Mouse (Mus musculus) MEL (cell line): ENCODE measurements around the gene Pgpep1l.

Source experiments
- CTCF ChIP-seq, 3 experiments: IDR thresholded peaks in 2 of 3; conservative IDR thresholded peaks in 1 of 3; 2 replicates each; pipeline ENCODE4 v1.5.1; 2011 to 2012; ENCODE audit warnings: low read length in 3 of 3, low read depth in 2 of 3, mild to moderate bottlenecking in 2 of 3, improper control_type of control experiment in 1 of 3, inconsistent platforms in 1 of 3, mixed read lengths in 1 of 3, moderate library complexity in 1 of 3; ENCODE audit not compliant: control insufficient read depth in 1 of 3, insufficient read depth in 1 of 3, poor library complexity in 1 of 3, severe bottlenecking in 1 of 3
- EP300 ChIP-seq, 2 experiments: IDR thresholded peaks; 2 replicates each; pipeline ENCODE4 v1.6.1; 2011; ENCODE audit warnings: improper control_type of control experiment in 2 of 2, low read length in 2 of 2, low read depth in 1 of 2, mild to moderate bottlenecking in 1 of 2
- GABPA ChIP-seq: IDR thresholded peaks from 2 replicates; pipeline ENCODE4 v1.6.1; 2012; ENCODE audit warnings: low read depth, mild to moderate bottlenecking, inconsistent platforms, low read length, improper control_type of control experiment, moderate library complexity
- GATA1 ChIP-seq: IDR thresholded peaks from 2 replicates; pipeline ENCODE4 v1.6.1; 2011; ENCODE audit warnings: low read depth, low read length, improper control_type of control experiment
- HCFC1 ChIP-seq: IDR thresholded peaks from 2 replicates; pipeline ENCODE4 v1.6.1; 2012; ENCODE audit warnings: low read depth, mild to moderate bottlenecking, inconsistent platforms, low read length, improper control_type of control experiment, moderate library complexity
- MEF2A ChIP-seq: IDR thresholded peaks from 2 replicates; pipeline ENCODE4 v1.6.1; 2014; ENCODE audit warnings: low read depth, mild to moderate bottlenecking, inconsistent platforms, low read length, improper control_type of control experiment; ENCODE audit not compliant: poor library complexity, insufficient replicate concordance, severe bottlenecking; ENCODE audit errors: extremely low read depth
- MYB ChIP-seq: IDR thresholded peaks from 2 replicates; pipeline ENCODE4 v1.6.1; 2011; ENCODE audit warnings: mild to moderate bottlenecking, low read depth, low read length, improper control_type of control experiment
- POLR2A ChIP-seq, 2 experiments: IDR thresholded peaks; 2 replicates each; pipeline ENCODE4 v1.6.1; 2011 to 2012; ENCODE audit warnings: low read length in 2 of 2, mild to moderate bottlenecking in 2 of 2, control low read depth in 1 of 2, improper control_type of control experiment in 1 of 2, low read depth in 1 of 2, moderate library complexity in 1 of 2; ENCODE audit not compliant: control insufficient read depth in 1 of 2, insufficient read depth in 1 of 2, poor library complexity in 1 of 2
- TBP ChIP-seq: IDR thresholded peaks from 2 replicates; pipeline ENCODE4 v1.8.0; 2011; ENCODE audit warnings: low read depth, low read length, improper control_type of control experiment
- TCF12 ChIP-seq: IDR thresholded peaks from 2 replicates; pipeline ENCODE4 v1.6.1; 2014; ENCODE audit warnings: low read depth, mild to moderate bottlenecking, inconsistent platforms, low read length, improper control_type of control experiment, moderate library complexity
- USF1 ChIP-seq: IDR thresholded peaks from 2 replicates; pipeline ENCODE4 v1.6.1; 2014; ENCODE audit warnings: low read depth, mild to moderate bottlenecking, inconsistent platforms, low read length, improper control_type of control experiment, moderate library complexity
- ZNF384 ChIP-seq: IDR thresholded peaks from 2 replicates; pipeline ENCODE4 v1.6.1; 2012; ENCODE audit warnings: low read depth, mild to moderate bottlenecking, inconsistent platforms, low read length, improper control_type of control experiment

DNA sequence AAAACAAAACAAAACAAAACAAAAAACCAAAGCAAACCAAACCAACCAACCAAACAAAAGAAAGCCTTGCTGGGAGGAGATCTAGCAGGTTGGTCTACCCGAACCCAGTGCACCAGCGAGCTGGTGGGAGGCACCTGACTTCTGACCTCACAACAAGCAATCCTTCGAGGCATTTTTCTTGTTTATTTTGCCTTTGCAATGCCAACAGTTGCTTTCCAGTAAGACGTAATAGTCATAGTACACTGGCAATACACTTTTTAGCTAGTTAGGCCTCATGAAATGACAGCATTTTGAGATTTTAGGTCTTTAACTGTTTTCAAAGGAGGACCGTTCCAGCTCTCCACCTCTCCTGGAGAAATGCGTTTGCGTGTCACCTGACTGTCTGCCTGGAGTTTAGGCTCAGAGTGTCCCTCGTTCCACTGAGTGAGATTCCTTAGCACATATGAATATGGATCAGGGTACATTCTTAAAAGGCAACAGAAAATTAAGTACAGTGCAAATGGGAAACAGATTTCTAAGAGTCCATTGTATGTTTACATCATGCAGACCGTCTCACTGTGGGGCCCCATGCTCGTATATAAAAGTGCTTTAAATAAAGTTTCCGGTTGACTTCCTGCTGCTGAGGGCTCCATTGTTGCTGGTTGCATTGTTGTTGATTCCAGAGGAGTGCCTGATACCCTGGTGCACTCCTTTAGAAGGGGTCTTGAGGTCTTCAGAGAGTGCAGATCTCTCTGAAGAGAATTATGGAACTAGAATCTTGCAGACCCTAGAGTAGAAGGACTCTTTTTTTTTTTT, 41.9 kb upstream of the Pgpep1l start:
- TF ChIP-seq CTCF (IDR thresholded peaks at IDR 0.05 in 2 of 3, conservative IDR thresholded peaks at IDR 0.05 in 1 of 3; ENCODE audit: control insufficient read depth in 1 of 3, insufficient read depth in 1 of 3, low read depth in 2 of 3, low read length in 3 of 3, poor library complexity in 1 of 3, severe bottlenecking in 1 of 3) (no peak), MEF2A (no peak), USF1 (no peak), HCFC1 (no peak), POLR2A (IDR thresholded peaks at IDR 0.05; ENCODE audit: control insufficient read depth in 1 of 2, insufficient read depth in 1 of 2, low read depth in 1 of 2, low read length in 2 of 2, poor library complexity in 1 of 2) (no peak), GABPA (no peak), TBP (no peak), GATA1 (no peak), TCF12 (no peak), MYB (no peak), ZNF384 (no peak), EP300 (IDR thresholded peaks at IDR 0.05; ENCODE audit: low read depth in 1 of 2, low read length in 2 of 2) (no peak)
